Mouse (Mus musculus) embryo, embryonic 9.5 days (tissue): ENCODE measurements at regions not wholly inside any gene's neighbourhood (a gene's known extent, or its start where the extent isn't known, plus 50 kb on each side); places are given as distances from the start of the nearest gene placed in this dataset.

Experiments
- DNase-seq: peaks from one replicate; pipeline ENCODE4 v3.0.0-alpha.2; 2017; ENCODE audit errors: extremely low spot score

- peak; percentile 28 for DNase-seq
Observed at GRCm38 (mm10) chr8:126744747-126745382, 151.1 kb upstream of the Irf2bp2 start.

GRCm38 (mm10) chr8:126743296-126743695 is 149.5 kb upstream of the Irf2bp2 start:
- DNase-seq, result no peak

DNA sequence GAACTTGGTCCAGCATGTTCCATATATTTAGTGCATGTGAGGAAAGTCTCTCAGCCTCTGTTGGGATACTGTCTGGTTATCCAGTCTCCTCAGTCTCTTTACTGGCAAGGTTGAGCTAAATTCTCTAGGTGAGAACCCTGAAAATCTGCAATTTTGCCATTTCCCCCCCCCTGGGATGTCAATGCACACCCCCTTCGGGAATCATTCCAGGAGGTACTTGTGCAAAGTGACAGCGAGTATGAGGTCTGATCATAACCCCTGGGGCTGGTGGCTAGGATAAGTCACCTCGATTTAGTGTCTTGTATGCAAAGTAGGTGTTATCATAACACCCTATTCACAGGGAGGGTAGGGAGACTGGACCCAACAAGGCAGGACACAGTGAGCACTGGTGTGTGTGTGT is 148.3 kb upstream of the Irf2bp2 start:
- DNase-seq, result no peak

DNA sequence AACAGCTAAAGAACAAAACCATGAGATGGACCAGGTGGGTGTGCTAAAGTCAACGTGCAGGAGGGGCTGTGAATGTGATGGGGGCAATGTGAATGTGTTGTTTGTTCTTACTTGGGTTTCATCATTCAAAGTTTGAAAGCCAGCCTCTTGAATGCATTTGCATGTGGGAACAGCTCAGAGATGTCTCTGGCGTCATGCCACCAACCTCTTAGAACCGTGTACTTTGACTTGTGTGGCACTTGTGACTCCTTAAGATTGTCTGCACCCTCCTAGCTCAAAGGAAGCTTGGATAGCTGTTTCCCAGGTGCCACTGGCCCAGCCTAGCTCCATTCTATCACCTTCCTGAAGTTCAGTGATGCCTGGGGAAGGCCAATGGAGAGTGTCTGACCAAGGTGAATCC is 147.2 kb upstream of the Irf2bp2 start:
- no peak for DNase-seq

- DNase-seq, result no peak
Observed at GRCm38 (mm10) chr8:126739768-126740167, 146.0 kb upstream of the Irf2bp2 start.

DNA sequence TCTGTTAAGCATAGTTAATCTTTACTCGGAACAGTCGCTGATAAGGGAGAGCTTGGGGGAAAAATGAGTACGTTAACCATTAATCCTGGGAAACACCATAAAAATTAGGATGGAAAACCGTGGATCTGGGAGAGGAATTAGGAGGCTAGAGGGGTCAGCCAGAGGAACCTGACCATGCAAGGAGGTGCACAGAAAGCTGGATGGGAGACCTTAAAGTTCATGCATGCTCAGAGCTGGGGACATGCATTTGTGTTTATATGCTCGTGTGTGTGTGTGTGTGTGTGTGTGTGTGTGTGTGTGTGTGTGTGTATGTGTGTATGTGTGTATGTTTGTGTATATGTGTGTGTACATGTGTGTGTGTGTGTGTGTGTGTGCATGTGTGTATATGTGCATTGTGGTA is 143.2 kb upstream of the Irf2bp2 start:
- DNase-seq, result no peak

DNA sequence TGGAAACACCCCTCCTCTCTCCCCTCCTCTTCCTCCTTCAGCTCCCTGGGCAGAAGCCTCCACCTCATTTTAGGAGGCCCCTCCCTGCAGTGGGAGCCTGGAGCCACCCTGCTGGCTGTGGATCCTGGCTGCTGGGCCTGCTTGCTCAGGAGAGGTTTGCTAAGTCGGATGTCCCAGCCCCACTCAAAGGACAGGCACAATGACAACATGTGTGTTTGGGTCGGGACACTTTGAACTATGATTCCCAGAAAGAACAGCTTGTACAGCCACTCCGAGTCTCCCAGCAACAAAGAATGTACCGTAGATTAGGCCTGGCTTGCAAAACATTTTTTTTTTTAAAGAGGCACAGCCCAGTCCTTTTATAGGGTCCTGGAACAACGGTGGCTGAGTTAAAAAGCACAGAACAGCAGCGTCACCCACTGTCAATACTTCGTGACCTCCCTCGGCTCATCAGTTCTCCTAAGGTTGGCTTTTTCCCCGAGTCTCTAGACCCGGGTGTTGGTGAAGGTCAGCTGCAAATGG is 142.7 kb upstream of the Irf2bp2 start:
- peak; percentile 14 for DNase-seq

DNA sequence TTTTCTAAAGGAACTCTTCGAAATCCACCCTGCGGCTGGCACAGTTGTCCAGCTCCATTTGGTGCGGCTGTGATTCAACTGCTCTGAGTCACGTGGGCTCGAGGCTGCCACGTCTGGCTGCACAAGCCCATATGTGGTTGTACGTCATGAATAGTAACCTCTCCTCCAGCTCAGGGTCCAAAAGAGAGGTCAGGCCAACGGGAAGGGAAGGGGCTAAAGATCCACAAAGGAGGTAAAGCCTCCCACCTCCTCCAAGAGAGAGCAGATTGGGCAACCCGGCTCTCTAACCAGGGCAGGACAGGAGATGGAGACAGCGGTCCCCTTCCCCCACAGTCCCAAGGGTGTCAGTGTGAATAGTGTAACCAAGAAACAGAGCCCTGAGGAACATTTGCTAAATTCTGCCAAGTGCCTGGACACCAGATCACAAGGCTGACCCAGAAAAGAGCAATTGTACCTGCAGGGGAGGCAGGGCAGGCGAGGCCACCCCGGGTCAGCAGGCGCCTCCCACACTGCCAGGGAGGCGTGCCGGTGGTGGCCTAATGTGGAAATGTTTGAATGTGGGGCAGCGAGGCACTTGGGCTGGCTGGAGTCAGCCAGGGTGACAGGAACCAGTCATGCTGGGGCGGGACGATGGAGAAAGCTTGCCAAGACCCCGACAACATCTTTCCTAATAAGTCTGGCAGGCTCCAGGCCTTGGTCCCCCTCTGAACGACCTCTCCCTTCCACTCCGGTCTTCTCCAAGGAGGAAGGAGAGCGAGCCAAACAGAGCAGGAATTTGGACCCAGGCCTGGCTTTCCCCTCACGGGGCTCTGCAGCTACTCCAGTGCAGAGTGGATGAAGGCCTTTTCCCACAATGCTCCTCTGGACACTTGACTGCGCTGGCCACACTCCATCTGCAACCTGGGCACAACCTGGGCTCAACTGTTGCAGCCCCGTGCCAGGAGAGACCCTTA is 142.0 kb upstream of the Irf2bp2 start:
- DNase-seq, result peak; percentile 47

GRCm38 (mm10) chr8:126734743-126735487 is 141.1 kb upstream of the Irf2bp2 start:
- DNase-seq, result peak; percentile 29

DNA sequence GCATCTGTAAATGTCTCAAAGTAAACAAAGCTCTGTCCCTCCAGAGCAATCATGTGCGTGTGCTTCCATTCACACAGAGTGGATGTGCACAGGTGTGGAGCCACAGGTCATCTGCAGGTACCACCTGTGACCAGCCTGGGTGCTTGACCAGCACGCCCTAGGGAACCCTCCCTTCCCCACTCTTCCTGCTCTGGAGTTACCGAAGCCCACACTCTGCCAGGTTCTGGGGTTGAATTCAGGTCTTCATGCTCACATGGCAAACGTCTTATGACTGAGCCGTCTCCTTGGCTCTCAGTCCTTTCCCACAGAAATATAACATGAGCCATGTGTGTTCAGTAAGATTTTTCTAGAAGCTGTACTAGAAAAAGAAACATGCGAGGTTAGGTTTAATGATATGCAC is 140.0 kb upstream of the Irf2bp2 start:
- DNase-seq, result no peak

DNA sequence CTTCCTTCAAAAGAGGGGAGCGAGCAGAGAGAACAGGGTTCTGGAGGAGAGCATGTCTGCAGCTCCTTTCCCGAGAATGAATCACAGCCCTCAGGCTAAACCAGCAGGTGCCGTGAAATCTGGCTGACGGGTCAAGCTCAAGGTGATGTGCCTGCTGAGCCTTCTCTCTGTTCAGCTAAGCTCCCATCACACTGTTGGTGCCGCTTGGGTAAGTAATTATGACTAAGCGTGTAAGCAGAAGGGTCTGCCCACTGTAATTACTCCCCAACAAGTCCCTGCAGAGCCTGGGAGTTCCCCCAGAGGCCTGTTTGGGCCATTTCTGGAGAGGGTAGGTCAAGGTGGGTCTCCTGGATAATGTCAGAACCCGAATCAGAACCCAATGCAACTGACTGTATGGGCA is 139.5 kb upstream of the Irf2bp2 start:
- no peak for DNase-seq

DNA sequence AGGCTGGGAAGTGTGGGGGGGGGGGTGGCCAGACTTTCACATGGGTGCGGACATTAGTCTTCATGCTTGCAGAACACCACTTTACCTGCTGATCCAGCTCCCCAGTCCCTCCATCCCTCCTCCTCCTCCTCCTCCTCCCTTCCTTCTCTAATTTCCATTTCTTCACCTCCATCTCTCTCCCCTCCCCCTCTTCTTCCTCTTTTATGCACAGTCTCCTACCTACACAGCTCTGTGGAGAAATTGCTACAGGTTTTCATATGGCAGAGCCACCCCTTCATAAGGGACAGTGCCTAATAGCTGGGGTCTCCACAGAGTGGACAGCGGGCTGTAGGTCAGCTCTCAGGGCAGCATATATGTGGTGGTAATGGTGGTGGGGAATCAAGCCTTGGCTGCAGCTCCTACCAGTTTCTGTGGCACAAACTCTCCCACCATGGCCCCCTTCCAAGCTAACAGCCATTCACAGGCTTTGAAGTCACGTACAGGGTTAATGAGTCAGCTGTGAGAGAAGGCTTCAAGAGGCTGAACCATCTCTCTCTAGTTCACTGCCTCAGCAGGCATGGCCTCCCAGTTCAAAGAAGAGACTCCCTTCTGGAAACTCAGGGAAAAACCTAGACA is 136.3 kb upstream of the Irf2bp2 start:
- DNase-seq, result no peak

DNA sequence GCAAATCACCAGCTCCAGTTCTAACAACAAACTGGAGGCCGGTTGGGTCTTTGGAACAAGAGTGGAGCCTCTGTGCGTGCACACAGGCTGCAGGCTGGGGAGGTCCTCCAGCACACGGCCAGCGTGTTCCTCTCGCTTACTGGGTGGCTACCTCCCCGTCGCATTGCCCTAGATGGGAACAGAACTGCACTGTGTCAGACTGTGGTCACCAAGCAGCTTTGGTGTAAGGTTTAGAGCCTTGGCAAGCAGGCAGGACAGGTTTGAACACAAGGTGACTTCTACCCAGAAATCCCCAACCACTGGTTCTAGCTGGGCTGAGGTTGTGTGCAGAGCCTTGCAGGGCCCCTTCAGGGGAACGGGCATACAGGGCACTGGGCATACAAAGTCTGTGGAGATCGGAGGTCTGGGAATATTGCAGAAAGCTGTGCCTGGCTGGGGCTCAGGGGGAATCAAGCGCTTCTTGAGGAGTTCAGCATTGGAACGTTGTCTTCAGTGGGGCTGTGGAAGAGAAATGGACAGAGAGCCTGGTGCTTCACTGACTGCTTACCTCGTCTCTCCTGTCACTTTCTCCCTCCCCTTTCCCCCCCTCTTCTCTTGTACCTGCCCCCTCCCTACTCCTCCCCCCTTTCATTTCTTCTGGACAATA is 135.3 kb upstream of the Irf2bp2 start:
- no peak for DNase-seq

GRCm38 (mm10) chr8:126728135-126728534 is 134.3 kb upstream of the Irf2bp2 start:
- DNase-seq, result no peak

- no peak for DNase-seq
Observed at GRCm38 (mm10) chr8:126727068-126727467, 133.3 kb upstream of the Irf2bp2 start.

- DNase-seq, result no peak
Observed at GRCm38 (mm10) chr8:126723259-126724122, 129.7 kb upstream of the Irf2bp2 start.

DNA sequence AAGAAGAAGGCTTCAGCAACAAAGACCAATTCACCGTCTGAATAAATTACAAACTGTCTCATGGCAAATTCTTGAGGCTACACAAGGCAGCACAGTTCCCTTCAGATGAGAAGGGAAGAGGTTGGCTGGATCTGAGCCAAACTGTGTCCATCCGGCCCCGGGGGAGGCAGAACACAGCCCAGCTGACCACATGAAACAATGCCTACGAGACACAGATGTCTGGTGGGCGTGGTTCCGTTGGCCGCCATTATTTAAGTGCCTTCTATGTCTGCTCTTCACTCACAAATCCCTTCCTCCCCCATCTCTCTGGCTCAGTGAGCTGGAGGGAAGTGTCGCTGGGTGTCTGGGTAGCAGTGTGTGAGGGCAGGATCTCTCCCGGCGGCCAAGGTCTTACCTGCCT is 127.8 kb upstream of the Irf2bp2 start:
- no peak for DNase-seq

DNA sequence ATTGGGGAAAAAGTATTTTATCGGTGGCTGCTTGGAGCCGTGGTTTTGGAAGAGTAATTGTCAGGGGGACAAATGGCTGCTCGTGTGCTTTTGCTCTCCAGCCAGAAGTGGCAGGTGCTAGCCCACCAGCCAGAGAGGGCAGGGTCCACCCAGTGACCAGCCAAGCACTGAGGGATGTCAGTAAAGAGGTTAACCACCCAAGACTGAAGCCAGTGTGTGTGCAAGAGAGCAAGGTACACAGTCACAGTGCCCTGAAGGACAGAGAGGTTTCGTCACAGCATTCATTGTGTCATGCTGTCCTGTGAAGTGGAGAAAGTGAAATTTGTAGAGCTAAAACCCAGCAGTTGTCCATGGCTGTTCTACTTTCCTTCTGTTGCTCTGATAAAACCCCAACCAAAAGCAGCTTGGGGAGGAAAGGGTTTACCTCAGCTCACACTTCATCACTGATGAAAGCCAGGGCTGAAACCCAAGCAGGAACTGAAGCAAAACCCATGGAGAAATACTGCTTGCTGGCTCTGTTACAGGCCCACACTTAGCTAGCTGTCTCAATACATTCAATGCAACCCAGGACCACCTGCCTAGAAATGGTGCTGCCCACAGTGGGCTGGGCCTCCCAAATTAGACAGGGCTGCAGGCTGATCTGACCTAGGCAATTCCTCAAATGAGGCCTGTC is 126.8 kb upstream of the Irf2bp2 start:
- DNase-seq, result no peak

DNA sequence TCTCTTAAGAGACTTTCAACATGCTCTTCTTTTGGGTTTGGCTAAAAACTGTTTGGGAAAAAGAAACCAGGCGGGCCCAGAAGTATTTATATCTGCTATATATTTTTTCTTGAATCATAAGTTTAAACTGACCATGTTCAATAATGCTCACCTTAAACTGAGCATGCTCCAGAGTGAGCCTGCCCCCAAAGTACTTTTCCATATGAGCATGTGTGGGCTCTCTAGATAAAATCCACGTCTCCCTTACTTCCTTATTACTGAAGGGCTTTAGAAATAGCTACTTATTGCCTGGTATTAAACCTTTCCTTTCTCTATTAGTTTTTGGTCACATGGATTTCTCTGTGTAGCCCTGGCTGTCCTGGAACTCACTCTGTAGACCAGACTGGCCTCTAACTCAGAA is 126.0 kb upstream of the Irf2bp2 start:
- no peak for DNase-seq
